Mouse (Mus musculus) lung, adult 2 months (tissue): ENCODE results near the gene Tctn3.

Experiments
- CTCF ChIP-seq: fragments of 200-500 bp; IDR thresholded peaks from 2 replicates; pipeline ENCODE4 v1.5.1; 2011; ENCODE audit warnings: mild to moderate bottlenecking, low read length, control low read depth; ENCODE audit not compliant: insufficient read depth
- POLR2A ChIP-seq: fragments of 200-500 bp; IDR thresholded peaks from 2 replicates; pipeline ENCODE4 v1.6.1; 2011; ENCODE audit warnings: low read depth, mild to moderate bottlenecking, control low read depth, low read length, borderline replicate concordance; ENCODE audit errors: extremely low read depth

GRCm38 (mm10) chr19:40548796-40549515 lies 63.1 kb downstream of the Tctn3 start:
- TF ChIP-seq CTCF = no peak
- TF ChIP-seq POLR2A = no peak
